Mouse (Mus musculus): ENCODE results near the gene Lrmda.
"Not testable (repeated sequence)": the region's sequence is repeated elsewhere in the genome, so short reads cannot be mapped to it uniquely, and the experiment has no call there.

The Lrmda gene

DNA sequence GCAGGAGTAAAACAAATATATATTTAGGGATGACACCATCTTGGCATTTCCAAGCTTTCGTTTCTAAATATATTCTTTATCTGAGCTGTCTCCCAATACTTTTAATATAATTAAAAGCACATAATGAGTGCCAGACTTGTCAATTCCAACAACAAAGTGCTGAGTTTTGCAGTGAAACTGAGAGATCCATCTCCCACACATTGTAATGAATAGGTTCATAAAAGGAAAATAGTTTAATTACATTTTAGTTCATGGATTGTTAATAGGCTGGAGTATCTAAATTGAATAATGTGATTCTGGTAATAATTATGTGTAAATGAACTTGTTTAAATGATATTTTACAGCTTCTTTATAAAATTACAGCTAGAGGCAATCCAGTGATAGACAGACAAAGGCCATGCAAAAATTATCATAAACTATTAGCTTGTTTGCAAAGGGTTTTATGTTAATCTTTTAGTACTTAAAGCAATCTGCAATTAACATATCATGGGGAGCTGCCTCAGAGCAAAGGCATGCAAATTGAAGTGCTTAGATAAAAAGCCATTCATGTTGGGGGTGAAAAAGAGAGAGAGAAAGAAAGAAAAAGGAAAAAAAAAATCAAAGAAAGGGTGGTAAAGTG lies 725.9 kb downstream of the Lrmda start:
- DNase-seq: no peak

DNA sequence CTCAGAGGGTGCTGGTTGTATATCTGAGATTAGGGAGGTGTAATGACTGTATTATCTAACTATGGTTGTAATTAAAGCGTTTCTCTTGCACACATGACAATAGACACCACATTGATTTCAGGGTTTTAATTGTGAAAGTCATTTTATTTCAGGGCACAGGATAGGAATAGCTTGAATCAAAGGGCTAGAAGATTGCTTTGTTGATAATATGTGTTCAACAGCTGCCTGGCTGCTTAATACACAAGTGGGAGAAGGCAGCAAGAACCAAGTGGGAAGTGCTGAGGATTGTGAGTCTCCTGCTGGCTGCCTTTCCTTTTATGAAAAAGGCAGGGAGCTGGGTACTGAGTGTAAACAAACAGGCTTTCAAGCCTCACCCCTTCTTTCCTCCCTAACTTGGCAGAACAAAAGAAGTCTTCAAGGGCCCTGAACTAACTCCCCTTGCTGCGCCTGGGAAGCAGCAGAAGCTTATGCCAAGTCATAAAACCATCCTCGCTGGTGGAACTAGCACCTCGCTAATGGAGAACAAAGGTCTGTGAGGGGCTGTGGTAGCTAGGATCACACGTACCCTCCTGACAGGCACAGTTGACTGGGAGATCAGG lies 726.5 kb downstream of the Lrmda start:
- DNase-seq: peak in 1 of 2 experiments; percentile 20

DNA sequence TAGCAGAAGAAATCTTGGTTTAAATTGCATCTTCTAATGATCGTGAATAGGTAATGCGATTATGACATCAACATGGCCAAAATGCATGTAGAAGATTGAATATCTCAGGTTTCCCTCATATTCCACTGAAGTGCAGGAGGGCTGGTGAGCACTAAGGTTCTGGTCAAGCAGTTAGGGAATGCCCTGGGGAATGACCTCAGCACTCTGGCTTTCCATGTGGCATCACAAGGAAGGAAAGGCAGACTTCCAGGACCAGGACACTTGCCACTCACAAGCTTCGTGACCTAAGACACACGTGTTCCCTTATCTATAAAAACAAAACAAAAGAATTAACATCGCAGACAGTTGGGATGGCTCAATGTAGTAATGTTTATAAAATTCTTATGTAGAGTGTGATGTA lies 728.3 kb downstream of the Lrmda start:
- no peak for DNase-seq

DNA sequence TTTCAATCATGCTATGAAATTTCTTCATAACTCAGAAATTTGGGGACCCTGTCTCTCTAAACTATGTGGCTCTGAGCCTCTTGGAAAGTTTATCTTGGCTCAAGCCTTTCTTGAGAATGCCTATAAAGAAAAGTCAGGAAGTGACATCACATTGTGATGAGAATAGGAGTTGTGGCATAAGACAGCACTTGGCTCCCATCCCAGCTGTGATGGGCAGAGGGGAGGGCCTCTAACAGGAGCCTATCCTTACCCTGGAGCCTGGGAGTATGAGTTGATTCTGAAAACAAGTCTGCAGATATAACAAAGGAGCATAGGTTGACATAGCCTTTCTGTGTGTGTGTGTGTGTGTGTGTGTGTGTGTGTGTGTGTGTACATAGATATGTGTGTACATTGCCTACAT lies 730.9 kb downstream of the Lrmda start:
- peak; percentile 35 to 64 for DNase-seq

DNA sequence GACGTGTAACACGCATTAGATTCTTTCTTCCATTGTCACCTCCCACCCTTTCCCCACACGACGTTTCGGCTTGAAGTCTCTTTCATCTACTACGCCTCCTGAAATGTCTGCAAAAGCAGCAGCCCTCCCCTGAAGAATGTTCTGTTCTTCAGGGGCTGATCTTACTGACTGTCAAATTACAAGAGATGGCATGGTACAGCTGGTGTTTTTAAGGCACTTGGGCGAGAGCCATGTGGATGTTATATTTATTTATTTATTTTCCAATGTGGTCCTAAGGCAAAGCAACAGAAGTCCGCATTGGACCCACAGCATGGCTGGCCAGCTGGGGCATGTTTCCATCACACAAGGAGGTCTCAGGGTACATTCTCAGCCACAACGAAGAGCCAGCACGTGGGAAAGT lies 731.8 kb downstream of the Lrmda start:
- peak; percentile 25 to 46 for DNase-seq

DNA sequence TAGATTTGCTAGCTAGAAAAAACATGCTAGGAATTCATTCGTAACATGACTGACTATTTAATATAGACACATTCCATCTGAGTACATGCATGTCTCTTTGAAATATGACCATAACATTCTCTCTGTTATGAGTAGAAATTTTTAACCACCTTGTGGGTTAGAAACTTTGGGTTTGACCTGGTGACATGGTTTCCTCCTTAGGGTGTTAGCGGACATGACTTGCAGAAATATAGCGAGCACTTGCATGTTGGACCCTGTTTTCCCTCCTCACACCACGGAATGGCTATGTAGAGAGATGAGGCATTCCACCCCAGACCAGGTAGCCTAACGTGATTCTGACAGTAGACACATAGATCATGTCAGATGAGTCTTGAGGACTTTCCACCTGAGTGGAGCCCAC lies 735.1 kb downstream of the Lrmda start:
- no peak for DNase-seq

DNA sequence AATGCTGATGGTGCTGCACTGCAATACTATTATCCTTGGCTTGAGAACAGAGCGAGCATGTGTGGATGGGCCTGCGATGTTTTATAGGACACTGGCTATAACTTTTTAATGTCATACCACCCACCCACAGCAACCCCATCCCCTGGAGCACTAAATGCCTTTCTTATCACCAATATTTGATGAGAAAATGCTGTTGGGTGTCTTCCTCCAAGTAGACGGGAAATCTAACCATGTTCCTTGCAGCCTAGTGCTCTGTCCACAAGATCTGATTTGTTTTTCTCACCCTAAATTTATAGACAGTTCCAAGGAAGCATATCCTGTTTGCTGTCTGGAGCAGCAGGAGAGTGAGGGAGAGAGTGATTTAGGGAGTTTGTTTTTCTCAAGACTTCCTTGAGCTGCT lies 738.0 kb downstream of the Lrmda start:
- DNase-seq: peak; percentile 18 to 51

DNA sequence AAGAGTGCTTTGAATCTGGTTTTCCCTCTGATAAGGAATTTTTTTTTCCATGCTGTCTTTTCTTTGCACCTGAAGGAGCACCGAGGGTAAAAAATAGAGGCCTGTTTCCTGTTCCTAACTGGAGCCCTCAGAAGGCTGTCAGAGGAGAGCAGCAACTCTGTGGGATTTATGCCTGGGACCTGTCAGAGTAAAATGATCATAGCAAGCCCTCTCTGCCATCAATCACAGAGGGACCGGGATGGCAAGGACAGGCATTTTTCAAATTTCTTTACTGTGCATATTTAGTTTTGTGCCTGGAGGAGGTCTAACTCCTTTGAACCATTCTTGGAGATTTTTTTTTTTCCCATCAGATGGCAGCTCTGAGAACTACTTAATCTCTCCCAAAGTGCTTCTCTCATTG lies 739.7 kb downstream of the Lrmda start:
- DNase-seq: peak; percentile 12 to 25

DNA sequence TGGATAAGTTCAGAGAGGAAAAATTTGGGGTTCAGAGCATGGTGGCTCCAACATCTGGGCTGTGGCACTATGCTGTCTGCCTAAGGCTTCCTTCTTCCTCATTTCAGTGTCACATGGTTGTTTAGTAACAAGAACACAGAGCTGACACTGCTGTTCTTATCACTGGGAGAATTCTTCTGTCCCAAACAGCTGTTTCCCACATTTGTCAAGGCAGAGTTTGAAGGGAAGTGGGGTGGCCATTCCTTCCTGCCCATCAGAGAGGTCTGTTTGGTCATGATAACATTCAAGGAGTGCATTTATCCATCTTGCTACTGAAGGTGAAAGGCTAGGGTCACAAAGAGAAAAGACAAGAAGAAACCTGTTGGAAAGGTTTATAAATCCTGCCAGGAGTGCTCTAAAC lies 740.2 kb downstream of the Lrmda start:
- peak; percentile 25 to 66 for DNase-seq

DNA sequence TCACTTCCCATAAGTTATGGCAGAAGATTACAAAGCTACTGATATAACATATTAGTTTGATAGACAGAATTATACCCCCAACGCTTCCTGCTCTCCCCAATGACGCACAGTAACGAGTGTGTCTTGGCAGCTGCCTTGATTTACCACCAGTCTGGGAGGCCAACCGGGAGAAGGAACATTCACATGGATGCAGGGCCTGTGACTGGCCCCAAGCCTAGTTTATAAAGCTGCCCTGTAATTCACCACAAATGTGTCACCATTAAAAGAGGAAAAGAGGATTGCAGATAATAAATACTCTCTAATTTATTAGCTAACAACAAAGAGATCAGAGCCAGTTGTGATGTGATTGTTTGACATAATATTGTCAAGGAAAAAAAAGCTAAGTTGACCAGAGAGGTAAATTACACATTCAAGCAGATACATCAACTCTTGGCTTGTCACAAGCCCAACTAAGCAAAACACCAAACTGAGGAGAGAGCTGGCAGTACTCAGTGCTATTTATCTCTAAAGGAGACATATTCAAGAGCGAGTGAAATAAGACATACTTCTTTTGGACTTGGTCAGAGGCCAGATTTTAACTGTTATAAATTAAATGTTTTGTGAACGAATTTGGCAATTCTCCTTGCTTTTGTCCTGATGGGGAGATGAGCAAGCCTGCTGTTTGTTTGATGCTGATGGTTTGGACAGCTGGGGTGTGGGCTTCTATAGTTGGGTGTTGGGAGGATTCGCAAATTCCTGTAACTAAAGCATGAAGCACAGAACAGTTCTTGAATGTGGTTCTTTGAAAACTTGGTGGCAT lies 740.9 kb downstream of the Lrmda start:
- DNase-seq: peak; percentile 63 to 73

DNA sequence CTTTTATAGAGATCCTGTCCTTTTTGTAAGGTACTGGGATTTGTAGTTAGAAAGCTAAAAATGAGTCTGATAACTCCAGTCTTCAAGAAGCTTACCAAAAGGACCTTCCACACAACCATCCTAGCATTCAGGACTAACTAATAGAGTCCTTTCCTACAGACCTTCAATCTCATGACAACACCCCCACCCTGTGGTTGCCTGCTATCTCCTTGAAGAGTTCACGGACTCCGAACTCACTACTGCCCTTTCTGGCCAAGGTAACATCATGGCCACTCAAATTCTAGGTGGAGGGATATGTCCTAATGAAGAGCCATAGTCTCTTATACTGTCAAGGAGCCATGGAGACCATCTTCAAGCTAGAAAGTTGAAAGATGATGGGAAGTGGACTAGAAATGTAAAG lies 762.2 kb downstream of the Lrmda start:
- DNase-seq: peak; percentile 82

DNA sequence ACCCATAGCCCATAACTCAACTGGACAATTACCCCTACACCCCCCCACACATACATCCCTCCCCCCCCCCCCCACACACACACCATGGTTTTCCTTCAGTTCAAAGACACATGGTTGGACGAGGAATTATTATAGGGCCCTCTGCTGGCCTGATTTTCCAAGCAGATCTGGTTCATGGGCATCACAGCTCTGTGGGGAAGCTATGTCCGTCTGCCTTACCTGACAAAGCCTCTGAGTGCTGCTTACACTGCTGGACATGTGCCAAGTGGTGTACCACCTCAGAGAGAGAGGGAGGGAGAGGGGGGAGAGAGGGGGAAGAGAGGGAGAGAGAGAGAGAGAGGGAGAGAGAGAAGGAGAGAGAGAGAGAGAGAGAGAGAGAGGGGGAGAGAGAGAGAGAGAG lies 762.9 kb downstream of the Lrmda start:
- peak; percentile 65 to 71 for DNase-seq

DNA sequence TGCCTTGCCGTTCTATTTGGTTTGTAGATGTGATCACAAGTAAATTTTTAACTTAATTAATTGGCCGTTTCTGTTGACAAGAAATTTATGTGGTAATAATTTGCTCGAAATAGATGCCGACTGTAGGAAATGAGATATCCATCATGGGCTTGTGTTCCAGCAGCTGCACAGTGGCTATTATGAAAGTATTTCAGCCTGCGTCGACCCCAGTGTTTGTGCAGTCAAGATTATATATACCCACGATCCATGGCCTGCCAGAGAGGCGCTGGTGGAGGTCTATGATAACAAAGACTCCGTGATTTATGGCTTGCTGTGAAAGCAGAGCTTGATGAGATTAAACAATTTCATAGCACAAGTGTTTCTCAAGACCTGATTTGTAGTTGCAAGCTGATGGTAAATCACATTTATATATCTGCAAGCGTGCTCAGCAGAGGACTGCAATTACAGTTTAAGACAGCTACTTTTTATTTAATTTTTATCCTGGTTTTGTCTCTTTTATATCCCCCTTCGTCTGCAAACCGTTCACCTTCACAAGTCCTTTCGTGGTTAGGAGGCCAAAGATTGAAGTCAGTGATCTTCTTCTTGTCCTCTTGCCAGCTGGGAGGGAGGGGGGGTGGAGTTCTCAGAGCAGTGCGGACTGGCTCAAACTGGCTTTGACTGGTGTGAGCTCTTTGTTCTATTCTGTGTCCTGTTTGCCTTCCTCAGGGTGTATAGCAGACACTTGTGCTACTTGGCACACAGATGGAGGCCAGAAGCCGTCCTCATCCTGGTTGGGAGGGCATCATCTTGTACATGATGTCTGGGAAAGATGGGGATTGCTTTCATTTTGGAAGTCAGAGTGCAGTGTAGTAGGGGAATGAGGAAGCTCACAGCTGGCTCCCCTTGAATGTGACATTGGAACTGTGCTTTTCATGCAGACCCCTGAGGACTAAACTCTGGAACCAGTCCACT lies 764.0 kb downstream of the Lrmda start:
- peak; percentile 82 to 83 for DNase-seq

DNA sequence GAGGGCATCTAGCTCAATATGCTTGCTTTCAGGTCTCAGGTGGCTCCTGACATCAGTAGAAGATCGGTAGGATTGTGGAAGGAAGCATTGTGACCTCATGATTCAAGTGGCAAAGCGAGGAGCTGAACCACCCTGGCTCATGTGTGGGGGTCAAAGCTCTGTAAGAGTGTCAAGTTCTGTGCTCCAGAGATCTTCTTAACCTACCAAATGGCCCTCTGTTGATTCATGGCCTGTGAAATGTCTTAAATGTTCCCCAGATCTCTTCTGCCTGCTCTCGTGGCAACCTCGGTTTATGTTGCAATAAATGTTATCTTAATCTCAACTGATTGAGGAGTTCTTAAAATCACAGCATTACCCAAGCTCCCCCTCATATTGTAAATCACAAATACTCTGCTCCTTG lies 780.5 kb downstream of the Lrmda start:
- DNase-seq: peak in 1 of 2 experiments; percentile 15

DNA sequence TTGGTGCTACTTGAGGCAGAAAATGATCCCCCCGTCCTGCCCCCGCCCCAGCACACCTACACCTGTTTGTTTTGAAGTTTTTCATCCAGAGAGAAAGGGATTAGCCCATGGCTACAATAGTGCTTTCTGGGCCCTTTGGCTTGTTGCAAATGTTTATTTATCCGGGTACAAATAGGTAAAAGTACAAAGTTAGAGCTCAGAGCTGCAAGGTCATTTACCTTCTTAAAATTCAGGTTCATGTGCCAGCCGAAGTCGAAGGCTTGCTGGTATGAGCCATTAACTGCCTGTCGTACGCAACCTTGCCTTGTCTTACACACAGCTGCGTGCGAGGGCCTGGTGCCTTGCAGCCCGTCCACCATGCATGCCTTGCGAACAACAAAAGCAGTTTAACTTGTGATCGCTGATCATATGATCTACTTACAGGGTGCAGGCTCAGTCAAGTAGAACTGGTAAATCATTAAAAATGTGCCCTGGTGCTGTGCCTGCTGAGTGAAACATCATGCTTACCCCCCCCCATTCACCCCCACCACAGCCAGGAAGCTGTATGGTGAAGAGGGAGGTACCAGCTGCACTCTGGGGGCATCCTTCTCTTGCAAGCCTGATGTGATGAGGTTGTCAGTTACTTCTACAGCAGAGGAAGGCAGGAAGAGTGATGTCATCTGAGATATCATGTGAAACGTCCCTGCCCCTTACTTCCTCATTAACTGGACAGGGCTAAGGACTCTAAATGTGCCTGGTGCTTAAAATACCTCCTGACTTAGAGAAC lies 781.5 kb downstream of the Lrmda start:
- DNase-seq: peak; percentile 79 to 93

DNA sequence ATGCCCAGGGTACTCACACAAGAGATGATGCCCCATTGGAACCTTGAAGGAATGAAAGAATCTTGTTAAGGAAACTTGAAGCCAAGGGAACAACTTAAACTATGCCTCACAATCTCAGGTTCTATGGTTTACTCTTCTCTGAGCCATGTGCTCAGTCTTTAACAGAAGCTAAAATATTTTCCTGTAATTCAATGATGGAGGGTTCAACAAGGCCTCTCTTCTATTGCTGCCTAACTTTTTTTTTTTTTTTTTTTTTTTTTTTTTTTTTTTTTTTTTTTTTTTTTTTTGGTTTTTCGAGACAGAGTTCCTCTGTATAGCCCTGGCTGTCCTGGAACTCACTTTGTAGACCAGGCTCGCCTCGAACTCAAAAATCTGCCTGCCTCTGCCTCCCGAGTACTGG lies 782.2 kb downstream of the Lrmda start:
- DNase-seq: not testable (repeated sequence)

DNA sequence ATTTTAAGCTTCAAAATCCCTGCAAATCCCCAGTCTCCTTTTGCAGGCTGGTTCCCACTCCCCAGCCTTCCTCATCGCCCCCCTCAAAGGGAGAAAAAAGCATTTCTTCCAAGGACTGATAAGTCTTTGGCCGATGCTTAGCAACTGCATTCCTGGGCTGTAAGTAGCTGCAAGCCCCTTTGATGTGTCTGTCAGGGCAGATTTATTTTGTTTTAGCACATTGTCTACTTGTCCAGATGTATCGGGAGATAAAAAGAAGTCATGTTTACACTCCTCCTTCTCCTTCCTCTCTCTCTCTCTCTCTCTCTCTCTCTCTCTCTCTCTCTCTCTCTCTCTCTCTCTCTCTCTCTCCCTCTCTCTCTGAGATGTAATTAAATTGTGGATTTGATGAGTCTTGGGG lies 787.8 kb downstream of the Lrmda start:
- no peak for DNase-seq

DNA sequence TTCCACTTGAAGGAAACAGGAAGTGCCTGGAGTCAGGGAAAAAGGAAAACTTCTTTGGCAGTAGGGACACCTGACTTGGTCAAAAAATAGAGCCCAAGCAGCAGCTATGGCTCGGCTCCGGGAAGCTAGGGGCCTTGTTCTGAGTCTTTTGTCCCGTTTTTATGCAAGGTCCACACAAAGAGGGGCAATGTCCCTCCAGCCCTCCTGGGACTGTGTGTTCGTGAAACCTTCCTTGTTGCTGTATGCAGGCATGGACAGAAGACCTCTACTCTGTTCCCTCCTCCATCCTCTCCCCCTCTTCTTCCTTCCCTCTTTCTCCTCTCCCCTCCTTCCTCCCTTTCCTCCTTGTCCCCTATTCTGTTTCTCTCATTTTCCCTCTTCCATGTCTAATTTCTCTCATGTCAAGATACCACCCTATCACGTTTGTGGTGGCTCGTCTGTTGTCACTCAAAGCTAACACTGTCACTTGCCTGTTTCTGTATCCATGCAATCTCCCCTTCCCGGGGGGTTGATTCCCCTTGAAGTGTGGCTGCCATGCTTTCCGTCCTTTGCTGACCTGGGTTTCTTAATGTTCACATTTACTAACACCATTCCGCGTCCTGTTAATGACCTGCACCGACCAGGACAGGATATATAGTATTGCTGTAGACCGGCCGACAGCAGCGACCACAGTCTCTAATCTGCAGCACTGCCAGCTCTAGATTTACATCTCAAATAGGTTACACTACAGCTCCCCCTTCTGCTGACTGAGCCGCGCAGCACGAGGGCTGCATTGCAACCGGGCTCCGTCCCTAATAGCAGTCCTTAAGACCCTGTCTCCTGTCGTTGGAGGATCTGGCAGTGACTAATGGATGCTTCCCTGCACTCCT lies 788.4 kb downstream of the Lrmda start:
- DNase-seq: peak; percentile 82 to 86

DNA sequence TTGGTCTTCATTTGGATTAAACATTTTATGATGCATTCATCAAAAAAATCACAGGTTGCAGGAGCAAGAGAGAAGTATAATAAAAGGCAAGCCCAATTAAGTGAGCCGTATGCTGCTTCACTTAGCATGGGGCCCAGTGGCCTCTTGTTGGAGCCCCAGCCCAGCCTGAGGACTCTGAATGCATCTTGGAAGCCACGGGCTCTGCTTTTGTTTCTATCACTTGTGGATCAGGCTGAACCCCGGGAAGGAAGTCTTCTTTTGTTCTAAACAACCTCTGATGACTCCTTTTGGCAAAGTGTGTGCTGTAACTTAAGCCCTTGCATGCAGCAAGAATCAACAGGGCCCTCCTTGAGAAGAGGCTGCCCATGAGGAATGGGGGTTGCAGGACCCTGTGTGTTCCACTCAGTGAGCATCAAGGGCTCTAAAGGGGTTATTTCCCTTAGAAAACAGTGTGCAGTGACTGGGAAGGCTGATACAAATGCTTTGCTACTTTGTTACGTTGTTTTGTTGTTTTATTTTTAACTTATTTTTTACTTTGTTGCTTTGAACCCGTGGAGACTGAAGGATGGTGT lies 789.2 kb downstream of the Lrmda start:
- peak in 1 of 2 experiments; percentile 38 for DNase-seq

DNA sequence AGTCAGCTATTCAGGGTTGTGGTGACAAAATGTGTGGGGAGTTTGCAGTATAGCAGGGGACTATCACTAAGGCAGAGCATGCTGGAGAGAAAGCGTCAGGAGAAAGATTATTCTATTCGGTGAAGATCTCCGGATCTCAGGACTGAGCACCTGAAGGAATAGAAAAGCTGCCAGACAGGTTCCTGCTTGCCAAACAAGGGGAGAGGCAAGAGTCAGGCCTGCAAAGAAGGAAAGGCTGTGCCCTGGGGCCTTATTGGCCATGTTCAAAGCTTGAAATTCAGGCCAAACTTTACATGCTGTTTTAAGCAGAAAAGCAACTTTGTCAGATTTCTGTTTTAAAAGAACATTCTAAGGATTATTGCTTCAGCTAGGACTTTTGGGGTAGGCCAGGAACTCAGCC lies 789.7 kb downstream of the Lrmda start:
- peak in 1 of 2 experiments; percentile 26 for DNase-seq

DNA sequence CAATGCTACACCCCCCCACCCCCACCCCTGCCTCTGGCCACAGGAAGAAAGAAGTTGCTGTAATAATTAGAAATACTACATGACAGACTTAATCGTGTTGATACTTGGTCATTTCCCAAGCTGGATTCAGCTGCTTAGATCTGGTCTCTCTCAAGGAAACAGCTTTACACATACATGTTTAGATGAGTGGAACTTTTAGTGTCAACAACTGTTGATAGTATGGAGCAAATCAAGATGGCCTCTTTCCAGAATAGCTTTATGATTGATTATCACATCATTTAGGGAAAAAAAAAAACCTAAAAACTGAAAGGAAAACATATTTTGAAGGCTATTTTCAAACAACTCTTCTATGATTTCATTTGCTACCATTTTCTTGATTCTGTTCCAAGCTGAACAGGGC lies 791.0 kb downstream of the Lrmda start:
- DNase-seq: no peak

Measured in kidney, postnatal 36 days (tissue).